Mouse (Mus musculus) small intestine, adult 2 months (tissue): ENCODE data around the gene Cadps. TPM values are rescaled to one million over a fixed set of nuclear protein-coding genes. Genes with fewer than 3 reads are reported as not detected.

Source experiments
- H3K27ac ChIP-seq: fragments of 200-500 bp; 2 replicates; pipeline ENCODE4 v1.5.1; 2012; ENCODE audit warnings: low read depth, low read length, control low read depth, inconsistent platforms; ENCODE audit not compliant: insufficient read depth
- H3K27me3 ChIP-seq: fragments of 200-500 bp; 2 replicates; pipeline ENCODE4 v1.6.1; 2012; ENCODE audit warnings: mild to moderate bottlenecking, moderate library complexity, low read length, inconsistent platforms; ENCODE audit not compliant: control insufficient read depth, insufficient read depth
- H3K36me3 ChIP-seq: fragments of 200-500 bp; 2 replicates; pipeline ENCODE4 v1.6.1; 2012; ENCODE audit warnings: mild to moderate bottlenecking, low read length, control low read depth, inconsistent platforms; ENCODE audit not compliant: control insufficient read depth, insufficient read depth
- H3K4me1 ChIP-seq: fragments of 200-500 bp; 2 replicates; pipeline ENCODE4 v1.6.1; 2012; ENCODE audit warnings: low read length, inconsistent platforms, mixed read lengths; ENCODE audit not compliant: control insufficient read depth, insufficient read depth, insufficient read length
- H3K4me3 ChIP-seq: fragments of 200-500 bp; 2 replicates; pipeline ENCODE4 v1.5.1; 2012; ENCODE audit warnings: low read depth, mild to moderate bottlenecking, control low read depth, inconsistent platforms, low read length, moderate library complexity
- CTCF ChIP-seq: fragments of 200-500 bp; IDR thresholded peaks from 2 replicates; pipeline ENCODE4 v1.5.1; 2012; ENCODE audit warnings: low read depth, mild to moderate bottlenecking, control low read depth, inconsistent platforms, low read length, moderate library complexity, mixed read lengths; ENCODE audit not compliant: insufficient replicate concordance, insufficient read length; ENCODE audit errors: extremely low read depth
- POLR2A ChIP-seq: fragments of 200-500 bp; IDR thresholded peaks from 2 replicates; pipeline ENCODE4 v1.6.1; 2012; ENCODE audit warnings: low read depth, mild to moderate bottlenecking, control low read depth, inconsistent platforms, low read length, moderate library complexity
- WGBS: fragments of 180-500 bp; shearing (Covaris S2); methylation state at CpG from one replicate; pipeline ENCODE4 v1.1.7; 2018; 5-methylcytosine and 5-hydroxymethylcytosine counted together
- polyA plus RNA-seq: library from polyadenylated mRNA; depleted of rRNA; stranded (reverse); fragments of >200 nt; gene quantifications from 2 replicates; pipeline ENCODE4 v1.2.3, GENCODE M21; 2012

The Cadps gene
- polyA plus RNA-seq, 1 experiment: 0.41 TPM

DNA sequence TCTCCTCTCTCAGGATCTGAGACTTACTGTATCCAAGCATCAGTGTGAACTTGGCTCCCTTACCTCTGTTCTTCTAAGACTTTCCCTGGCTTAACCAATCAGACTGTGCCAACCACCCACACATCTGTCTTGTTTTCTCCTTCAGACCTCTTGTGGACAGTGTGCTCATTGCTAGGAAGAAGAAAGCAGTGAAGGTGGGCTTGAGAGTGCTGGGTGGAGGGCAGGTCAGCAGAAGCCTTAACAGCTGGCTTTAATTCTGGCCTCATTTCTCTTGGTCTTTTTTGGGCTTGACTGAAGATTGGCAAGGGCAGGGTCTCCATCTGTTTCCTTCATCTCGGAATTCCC, 262.7 kb downstream of the Cadps start:
- TF ChIP-seq POLR2A (no peak), CTCF (no peak)
- Histone ChIP-seq H3K27me3 (no peaks in the 10 kb centered on the region), H3K27ac (no peak overlapping the region), H3K36me3 (no peaks in the 10 kb centered on the region), H3K4me1 (no peaks in the 10 kb centered on the region), H3K4me3 (no peak overlapping the region)
- 68% methylated on average over 1 of the region's 1 CpGs for WGBS

DNA sequence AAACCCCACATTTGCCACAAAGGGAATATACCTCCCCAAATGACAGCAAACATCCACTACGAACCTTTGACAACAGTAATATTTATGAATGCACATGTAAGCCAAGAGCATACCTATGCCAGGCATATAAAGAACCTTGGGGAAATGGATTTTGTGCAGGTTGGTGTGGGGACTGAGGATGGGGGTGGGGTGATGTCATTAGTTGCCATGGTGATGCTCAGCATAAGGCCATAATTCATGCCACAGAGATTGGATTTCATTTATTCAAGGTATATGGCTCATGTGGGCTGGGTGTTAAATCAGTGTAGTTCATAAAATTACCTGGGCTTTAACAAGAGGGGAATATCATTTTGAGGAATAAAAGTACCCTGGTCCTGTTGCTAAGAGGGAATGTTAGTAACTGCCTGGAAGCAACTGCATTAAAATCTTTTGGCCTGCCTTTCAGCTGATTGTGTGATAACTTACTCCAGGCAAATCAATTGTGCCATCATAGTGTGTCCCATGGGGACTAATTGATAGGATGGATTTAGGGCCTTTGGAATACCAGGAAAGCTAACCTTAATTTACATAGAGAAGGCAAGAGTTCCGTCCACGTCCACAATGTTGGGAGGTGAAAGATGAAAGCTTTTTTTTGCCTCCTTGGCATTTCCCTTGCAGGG, 263.2 kb downstream of the Cadps start:
- H3K27me3 ChIP-seq: no peaks in the 10 kb centered on the region
- H3K4me3 ChIP-seq: no peak overlapping the region
- no peak for TF ChIP-seq POLR2A
- TF ChIP-seq CTCF: no peak
- no peaks in the 10 kb centered on the region for H3K4me1 ChIP-seq
- WGBS: 56% methylated on average over 3 of the region's 3 CpGs
- H3K27ac ChIP-seq: no peak overlapping the region
- H3K36me3 ChIP-seq: no peaks in the 10 kb centered on the region

DNA sequence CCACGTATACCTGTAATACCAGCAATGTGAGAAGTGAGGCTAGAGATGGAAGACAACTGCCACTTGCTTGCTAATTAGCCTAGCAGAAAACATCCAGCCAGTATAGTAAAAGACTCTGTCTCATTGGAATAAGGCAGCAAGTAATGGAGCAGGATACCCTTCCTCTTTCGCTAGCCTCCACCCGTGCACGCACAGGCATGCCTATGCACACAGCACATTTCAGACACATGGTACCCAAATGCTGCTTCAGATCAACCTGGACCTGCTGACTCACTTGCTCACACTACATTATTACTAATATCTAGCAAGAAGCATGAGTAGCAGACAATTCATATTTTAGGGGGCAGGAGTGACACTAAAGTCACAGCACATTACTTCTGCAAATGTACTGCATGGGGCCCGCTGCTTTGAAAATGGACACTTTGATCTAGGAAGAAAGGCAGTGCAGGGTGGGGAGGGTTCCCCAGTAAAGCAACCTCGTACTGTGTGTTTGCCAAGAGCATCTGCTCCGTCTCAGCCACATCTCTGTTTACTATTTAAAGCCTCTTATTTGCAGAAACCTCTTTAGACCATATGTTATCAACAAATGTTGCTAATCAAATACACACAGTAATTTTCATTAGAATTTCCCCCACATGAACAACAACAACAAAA, 263.8 kb downstream of the Cadps start:
- 60% methylated on average over 7 of the region's 7 CpGs for WGBS
- H3K27me3 ChIP-seq: no peaks in the 10 kb centered on the region
- TF ChIP-seq CTCF: no peak
- H3K36me3 ChIP-seq: no peaks in the 10 kb centered on the region
- H3K4me1 ChIP-seq: no peaks in the 10 kb centered on the region
- H3K27ac ChIP-seq: no peak overlapping the region
- H3K4me3 ChIP-seq: no peak overlapping the region

GRCm38 (mm10) chr14:12554486-12554885, 268.4 kb downstream of the Cadps start:
- Histone ChIP-seq H3K27me3 (no peaks in the 10 kb centered on the region), H3K27ac (no peak overlapping the region), H3K4me3 (no peak overlapping the region), H3K4me1 (no peaks in the 10 kb centered on the region), H3K36me3 (no peaks in the 10 kb centered on the region)
- no peak for TF ChIP-seq POLR2A
- TF ChIP-seq CTCF: no peak
- WGBS: 65% methylated on average over 2 of the region's 2 CpGs

- no peak overlapping the region for H3K27ac ChIP-seq
- H3K4me3 ChIP-seq: no peak overlapping the region
- 34% methylated on average over 6 of the region's 6 CpGs for WGBS
- H3K4me1 ChIP-seq: no peaks in the 10 kb centered on the region
- no peaks in the 10 kb centered on the region for H3K27me3 ChIP-seq
- no peak for TF ChIP-seq POLR2A
- no peaks in the 10 kb centered on the region for H3K36me3 ChIP-seq
These were observed 271.5 kb downstream of the Cadps start for GRCm38 (mm10) chr14:12551353-12551752.

- no peak for TF ChIP-seq CTCF
- TF ChIP-seq POLR2A: no peak
- Histone ChIP-seq H3K36me3 (no peaks in the 10 kb centered on the region), H3K4me3 (no peak overlapping the region), H3K27ac (no peak overlapping the region), H3K27me3 (no peaks in the 10 kb centered on the region), H3K4me1 (no peaks in the 10 kb centered on the region)
- 27% methylated on average over 5 of the region's 5 CpGs for WGBS
These were observed 271.9 kb downstream of the Cadps start for GRCm38 (mm10) chr14:12550931-12551330.

- H3K36me3 ChIP-seq: no peaks in the 10 kb centered on the region
- H3K27ac ChIP-seq: no peak overlapping the region
- H3K27me3 ChIP-seq: no peaks in the 10 kb centered on the region
- no peak overlapping the region for H3K4me3 ChIP-seq
- no peaks in the 10 kb centered on the region for H3K4me1 ChIP-seq
- TF ChIP-seq POLR2A: no peak
- TF ChIP-seq CTCF: no peak
These were observed 273.6 kb downstream of the Cadps start for GRCm38 (mm10) chr14:12549290-12549689.
